Mouse (Mus musculus): ENCODE results near the gene Nkd1.

Gene Nkd1

DNA sequence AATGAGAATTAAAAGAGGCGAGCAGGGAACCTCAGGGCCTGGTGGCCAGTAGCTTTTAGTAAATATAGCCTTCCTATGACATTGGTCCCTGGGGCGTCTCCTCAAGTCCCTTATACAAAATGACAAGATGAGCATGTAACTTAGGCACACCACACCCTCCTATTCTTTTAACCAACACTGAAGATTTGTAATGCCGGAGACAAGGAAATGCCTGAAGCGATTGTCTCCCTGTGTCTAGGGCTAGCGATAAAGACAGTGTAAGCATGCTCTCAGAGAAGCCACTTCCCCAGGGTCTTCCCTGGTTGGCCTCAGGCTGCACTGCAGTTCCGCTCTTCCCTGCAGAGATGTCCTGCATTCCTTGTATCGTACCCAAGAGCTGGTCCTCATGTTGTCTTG is 17.8 kb downstream of the Nkd1 start:
- DNase-seq (ENCODE audit: low spot score in 2 of 2) = no peak

DNA sequence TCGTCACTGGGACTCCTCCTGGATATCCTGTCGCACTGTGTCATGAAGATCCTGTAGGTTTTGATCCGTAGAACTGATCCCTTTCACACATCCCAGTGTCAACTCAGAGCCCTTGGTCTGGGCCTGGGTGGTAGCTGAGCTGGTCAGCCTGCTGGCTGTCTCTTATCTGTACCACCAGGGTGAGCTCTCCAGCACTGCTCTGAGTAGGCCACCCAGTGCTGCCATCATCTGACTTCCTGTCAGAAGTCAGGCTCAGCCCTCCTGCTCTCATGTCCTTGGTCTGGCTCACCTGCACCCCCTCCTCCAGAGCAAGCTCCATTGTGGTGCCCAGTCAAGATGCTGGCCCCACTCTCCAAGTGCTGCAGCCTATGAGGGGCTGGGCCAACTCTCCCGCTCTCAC is 18.8 kb downstream of the Nkd1 start:
- no peak for DNase-seq (ENCODE audit: low spot score in 2 of 2)

DNA sequence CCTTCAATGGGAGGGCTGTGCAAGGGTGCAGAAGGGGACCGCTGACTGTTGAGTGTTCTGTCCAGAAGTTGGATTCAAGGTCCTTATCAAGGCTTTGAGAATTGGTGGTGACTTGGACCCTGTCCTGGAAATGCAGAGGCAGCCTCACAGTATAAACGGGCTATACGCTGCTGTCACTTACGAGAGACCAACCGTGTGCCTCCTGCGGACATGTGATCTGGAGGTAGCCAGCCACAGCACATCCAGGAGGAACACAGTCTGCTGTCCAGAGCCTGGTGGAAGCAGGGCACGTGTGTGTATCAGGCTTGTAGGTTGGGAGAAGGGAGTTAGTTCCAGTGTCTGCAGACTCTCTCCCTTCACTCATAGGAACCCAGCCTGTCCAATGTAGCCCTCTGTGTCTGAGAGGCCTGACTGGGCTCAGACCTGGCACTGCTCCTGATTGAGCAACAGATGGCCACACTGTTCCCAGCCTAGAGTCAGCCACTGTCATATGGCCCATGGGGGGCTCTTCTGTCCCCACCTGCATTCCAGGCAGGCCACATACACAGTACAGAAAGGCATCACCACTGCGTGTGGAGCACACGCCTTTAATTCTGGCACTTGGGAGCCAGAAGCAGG is 21.6 kb downstream of the Nkd1 start:
- no peak for DNase-seq (ENCODE audit: low spot score in 2 of 2)

DNA sequence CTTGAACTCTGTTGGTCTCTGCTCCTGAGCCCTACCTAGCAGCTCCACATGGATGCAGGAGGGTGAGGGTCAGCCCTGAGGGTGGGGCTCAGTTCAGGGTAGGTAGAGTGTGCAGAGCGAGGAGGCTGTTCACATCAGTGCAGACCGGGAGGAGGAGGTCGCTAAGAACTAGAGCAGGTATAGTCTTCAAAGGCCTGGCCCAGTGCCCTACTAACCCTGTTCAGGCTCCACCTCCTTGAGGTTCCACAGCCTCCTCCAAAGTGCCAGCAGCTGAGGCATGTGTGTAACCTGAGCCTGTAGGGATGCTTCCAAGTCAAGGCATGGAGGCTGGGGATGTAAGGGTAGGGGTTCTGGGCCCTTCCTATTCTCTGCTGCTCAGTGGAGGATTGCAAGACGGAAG is 23.5 kb downstream of the Nkd1 start:
- no peak for DNase-seq (ENCODE audit: low spot score in 2 of 2)

DNA sequence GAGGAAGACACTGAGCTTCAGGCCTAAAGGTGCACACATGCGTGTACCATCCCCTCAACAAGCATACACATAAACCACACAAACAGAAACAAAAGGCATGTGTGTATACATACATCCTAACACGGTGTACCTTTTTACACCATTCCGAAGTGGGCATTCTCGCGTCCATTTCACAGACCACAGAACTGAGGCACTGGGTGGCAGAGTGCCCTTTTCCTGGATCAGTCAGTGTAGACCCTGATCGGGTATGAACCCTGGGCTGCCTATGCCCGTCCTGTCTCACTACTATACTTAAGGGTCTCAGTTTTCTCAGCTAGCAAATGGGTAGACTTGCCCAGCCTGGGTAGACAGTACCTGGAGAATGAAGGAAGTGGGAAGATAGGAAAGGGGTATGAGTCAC is 24.3 kb downstream of the Nkd1 start:
- no peak for DNase-seq (ENCODE audit: low spot score in 2 of 2)

DNA sequence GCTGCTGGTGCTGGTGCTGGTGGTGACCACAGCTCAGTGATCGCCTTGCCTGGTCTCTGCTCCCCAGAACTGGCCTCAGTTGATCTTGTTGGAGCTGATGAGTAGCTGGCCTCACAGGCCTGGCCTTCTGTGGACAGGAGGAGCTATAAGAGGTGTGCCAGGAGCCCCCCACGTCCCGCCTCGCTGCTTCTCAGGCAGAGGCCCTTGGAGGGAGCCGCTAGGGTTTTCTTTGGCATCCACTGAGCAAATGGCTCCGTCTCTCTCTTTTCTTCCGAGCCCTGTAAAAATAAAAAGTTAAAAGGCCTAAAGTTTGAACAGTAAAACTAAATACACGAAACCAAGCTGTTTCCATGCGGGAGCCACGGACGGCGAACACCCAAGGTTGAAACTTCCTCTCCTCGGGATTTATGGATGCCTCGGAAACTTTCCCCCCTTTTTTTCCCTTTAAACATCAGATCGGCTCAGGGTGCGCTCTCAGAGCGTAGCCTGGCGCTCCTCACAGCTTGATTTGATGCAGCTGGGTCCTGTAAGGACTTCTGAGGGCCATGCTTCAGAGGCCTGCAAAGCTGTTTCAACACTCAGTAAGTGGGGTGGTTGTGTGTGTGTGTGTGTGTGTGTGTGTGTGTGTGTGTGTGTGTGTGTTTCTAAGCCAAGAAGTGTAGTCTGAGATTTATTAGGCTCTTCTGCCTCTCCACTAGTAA is 25.0 kb downstream of the Nkd1 start:
- peak in 1 of 2 experiments; percentile 22 for DNase-seq (ENCODE audit: low spot score in 2 of 2)

- DNase-seq (ENCODE audit: low spot score in 2 of 2) = peak in 1 of 2 experiments; percentile 60
These were observed 34.5 kb downstream of the Nkd1 start for GRCm38 (mm10) chr8:88555669-88556068.

DNA sequence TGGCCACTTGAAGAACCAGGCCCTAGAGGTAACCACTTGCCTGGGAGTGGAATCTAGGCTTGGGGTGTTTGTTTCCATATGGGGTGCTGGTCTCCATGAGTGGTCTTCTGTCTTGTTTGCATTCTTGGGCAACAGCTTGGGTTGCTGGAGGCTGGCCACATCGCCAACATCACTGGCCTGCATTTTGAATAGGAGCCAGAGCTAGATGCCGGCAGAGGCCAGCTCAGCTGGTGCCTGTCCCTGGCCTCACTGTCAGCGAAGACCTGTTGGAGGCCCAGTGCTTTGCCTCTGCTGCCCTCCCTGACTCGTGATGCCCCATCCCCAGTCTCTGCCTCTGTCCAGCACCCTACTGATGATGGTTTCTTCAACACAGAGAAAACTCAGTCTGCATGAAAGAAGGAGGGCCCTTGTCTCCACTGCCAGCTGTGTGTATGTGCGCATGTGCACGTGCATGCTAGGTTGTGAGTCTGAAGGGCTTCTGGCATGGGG is 38.9 kb downstream of the Nkd1 start:
- no peak for DNase-seq (ENCODE audit: low spot score in 2 of 2)

DNA sequence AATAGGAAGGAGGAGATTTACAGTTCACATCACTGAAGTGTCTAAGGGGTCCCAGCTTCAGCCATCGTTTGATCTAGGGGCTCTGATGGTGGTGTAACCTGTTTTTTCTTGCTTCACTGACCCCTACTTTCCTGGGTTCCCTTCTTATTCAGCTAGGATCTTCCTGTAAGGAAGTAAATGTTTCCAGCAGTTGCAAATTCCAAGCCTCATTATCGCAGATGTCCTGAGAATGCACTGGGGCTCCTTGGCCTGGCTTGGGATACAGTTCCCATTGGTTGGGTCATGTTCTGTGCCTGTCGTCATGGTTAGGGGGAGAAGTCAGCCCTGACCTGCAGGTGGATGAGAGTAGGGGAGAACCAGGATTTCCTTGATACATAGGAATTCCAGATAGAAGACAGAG is 40.2 kb downstream of the Nkd1 start:
- no peak for DNase-seq (ENCODE audit: low spot score in 2 of 2)

GRCm38 (mm10) chr8:88564256-88564903 is 43.2 kb downstream of the Nkd1 start:
- no peak for DNase-seq (ENCODE audit: low spot score in 2 of 2)

GRCm38 (mm10) chr8:88566119-88566518 is 45.0 kb downstream of the Nkd1 start:
- no peak for DNase-seq (ENCODE audit: low spot score in 2 of 2)

- no peak for DNase-seq (ENCODE audit: low spot score in 2 of 2)
These were observed 46.4 kb downstream of the Nkd1 start for GRCm38 (mm10) chr8:88567314-88568121.

- no peak for DNase-seq (ENCODE audit: low spot score in 2 of 2)
These were observed 47.1 kb downstream of the Nkd1 start for GRCm38 (mm10) chr8:88568211-88568610.

DNA sequence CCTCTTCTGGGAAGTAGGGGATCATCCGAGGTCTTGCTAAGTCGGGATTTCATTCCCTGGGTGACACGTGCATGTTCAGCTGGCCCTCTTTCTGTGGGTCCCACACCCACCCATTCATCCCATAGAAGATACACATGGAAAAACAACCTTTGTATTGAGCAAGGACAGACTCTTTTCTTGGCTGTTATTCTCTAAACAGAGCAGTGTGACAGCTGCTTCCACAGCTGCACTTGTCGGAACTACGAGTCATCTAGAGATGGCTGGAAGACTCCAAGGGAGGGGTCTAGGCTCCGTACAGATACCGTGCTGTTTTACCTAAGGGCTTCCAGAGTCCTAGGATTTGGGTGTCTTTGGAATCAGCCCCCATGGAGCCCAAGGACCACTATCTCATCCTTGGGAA is 48.2 kb downstream of the Nkd1 start:
- DNase-seq (ENCODE audit: low spot score in 2 of 2) = no peak

DNA sequence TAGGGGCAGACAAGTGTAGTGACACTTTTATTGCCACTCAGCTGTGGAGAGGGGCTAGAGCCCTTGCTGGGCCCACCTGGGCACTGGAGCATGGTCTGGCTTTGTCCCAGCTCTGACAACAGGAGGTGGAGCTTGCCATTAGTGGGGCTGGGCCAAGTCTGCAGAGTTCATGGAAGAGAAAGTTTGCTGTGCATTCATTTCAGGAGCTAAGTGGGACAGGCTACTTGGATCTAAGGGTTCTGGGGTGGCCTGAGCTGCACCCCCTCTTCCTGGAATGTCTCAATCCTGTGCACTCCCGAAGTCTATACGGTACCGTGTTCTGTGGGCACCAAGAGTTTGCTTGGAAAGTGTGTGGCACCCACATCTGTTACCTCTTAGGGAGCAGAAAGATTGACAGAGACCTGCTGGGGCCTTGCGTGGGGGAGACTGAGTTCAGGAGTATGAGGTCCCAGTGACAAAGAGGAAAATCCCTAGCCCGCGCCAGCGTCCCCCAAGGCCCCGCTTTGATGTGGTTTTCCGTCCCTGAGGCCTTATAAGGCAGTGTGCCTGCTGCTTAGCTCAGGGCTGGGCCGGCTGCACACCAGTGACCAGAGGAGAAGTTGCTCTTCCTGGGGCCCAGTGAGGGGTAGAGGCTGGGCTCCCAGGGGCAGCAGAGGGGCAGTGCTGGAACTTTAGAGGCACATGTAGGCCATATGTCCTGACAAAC is 49.3 kb downstream of the Nkd1 start:
- no peak for DNase-seq (ENCODE audit: low spot score in 2 of 2)

DNA sequence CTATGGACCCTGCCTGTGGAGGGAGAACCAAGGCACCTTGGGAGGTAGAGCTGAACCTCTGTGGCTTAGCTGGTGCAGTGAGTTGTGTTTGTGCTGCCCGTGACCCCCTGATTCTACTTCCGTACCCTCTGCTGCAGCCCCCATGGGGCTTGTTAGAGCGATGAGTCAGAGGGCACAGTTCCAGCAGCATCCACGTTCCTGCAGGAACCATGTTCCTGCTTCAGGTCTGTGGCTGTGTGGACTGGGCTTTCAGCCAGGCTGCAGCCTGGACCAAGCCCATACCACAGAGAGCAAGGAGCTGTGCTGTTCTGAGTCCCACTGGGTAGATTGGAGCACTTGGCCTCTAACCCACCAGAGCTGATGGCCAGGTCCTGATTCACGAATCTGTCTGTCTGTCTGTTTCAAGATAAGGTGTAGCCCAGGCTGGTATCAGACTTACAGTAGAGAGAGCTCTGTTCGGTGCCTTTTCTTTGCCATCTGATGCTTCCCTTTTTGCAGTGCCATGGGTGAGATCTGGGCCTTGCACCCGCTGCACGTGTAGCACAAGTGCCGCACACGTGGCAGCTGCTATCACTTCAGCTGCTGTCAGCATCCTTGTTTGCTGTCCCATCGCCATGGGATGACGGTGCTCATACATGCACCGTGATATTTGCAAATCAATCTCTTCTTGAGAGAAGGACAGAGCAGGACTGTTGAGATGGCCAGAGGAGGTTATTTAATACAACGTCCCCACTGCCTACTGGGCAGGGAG is 50.5 kb downstream of the Nkd1 start:
- no peak for DNase-seq (ENCODE audit: low spot score in 2 of 2)

- no peak for DNase-seq (ENCODE audit: low spot score in 2 of 2)
These were observed 51.2 kb downstream of the Nkd1 start for GRCm38 (mm10) chr8:88572185-88572909.

GRCm38 (mm10) chr8:88572941-88573645 is 51.9 kb downstream of the Nkd1 start:
- DNase-seq (ENCODE audit: low spot score in 2 of 2) = no peak

DNA sequence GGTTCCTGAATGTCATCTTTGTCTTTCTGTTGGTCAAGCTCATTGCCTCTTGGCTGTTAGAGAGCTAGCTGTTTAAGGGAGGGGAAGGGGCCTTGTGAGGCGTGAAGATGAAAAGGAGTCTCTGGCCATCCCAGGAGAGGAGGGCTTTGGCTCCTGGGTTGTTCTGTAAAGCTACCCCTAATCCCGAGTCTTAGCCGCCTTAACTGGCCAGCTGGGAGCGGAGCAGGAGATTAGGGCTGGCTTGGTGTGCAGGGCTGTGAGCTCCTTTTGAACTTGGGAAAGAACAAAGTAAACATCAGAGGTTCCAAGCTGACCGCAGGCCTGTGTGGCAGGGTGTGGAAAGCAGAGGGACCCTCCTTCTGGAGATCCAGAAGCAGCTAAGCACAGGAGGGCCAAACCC is 53.8 kb downstream of the Nkd1 start:
- peak in 1 of 2 experiments; percentile 51 for DNase-seq (ENCODE audit: low spot score in 2 of 2)

All from urinary bladder, adult 18-20 months (tissue).